Mouse (Mus musculus) gastrocnemius, adult 8-10 months (tissue): ENCODE results near the gene Mcidas. TPM values are rescaled to one million over a fixed set of nuclear protein-coding genes. Genes with fewer than 3 reads are reported as not detected.
"Not testable (repeated sequence)": the region's sequence is repeated elsewhere in the genome, so short reads cannot be mapped to it uniquely, and the experiment has no call there.

Experiments
- DNase-seq, 2 experiments: peaks; one replicate each; pipeline ENCODE4 v3.0.0; 2022; ENCODE audit warnings: low spot score in 2 of 2
- total RNA-seq, 4 experiments: library from RNA; stranded (reverse); gene quantifications; 2 replicates each; pipeline ENCODE4 v1.2.4; 2022

Mcidas gene
- total RNA-seq, 4 experiments from 2014 or later: not detected

DNA sequence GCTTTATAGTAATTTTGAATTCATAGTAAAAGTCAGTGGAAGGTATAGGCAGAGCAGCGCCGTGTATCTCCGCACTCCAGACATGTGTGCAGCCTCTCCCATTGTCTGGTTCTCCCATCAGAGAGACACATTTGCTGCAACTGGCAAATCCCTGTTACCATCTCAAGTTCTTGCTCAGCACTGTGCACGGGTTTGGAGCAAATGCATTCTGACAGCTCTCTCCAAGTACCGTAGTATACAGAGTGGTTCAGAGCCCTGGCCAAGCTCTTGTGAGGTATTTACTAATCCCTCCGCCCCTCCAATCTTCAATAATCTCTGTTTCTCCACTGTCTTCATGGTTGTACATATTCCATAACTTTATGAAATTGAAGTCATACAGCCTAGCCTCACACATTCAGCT lies 19.0 kb downstream of the Mcidas start:
- no peak for DNase-seq

GRCm38 (mm10) chr13:113013174-113013953 lies 19.7 kb downstream of the Mcidas start:
- DNase-seq: not testable (repeated sequence)

DNA sequence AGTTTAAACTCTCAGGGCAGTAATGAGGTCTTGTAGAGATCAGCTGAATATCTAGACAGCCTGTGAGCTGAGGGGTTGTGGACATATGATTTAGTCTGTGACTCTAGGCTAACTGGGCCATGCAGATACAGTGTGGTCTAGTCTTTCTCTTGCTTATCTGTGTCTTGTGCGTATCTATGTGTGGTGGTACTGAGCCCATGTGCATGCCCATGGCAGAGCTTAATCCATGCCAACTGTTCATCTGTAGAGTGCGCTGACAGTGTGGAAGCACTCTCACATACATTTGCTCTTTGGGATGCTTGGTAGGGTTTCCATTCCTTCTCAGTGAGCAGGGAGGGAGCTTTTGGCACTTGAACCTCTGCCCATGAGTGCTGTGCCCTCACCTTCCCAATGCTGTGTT lies 27.9 kb downstream of the Mcidas start:
- DNase-seq: no peak

- DNase-seq: no peak
Observed at GRCm38 (mm10) chr13:113022467-113022866, 28.8 kb downstream of the Mcidas start.

DNA sequence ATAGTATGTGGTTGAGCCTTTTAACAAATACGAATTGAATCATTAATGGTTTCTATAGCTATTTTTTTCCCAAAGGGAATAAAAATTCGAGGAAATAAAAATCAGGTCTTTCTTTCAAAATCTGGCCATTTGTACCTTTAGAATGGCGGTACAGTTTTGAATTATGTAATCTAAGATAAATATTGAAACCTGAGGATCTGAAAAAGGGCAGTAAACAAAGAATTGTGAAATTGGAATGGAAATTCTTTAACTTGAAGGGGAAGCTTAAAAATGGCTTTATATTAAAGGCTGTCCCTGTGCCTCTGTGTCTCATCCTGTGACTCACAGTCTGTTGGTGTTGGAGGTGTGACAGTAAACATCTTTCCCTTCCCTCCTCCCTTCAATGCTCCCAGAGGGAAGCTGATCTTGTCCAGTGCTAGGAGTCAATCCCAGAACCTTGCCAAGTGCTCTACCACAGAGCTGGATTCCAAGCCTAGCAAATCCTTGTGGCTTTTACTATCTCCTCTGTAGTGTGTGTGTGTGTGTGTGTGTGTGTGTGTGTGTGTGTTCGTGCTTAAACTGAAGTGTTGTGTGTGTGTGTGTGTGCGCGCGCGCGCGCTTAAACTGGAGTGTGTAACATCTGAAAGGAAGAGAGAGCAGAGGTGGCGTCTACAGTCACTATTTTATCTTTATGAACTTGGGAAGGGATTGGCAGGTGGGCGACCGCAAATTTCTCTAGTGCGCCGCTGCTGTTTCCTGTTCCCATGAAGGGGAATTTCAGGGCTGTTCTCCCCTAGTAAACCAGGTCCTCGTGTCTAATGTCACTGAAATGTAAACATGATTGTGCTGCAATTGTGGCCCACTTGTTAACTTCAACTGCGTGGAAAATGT lies 29.9 kb downstream of the Mcidas start:
- no peak for DNase-seq

DNA sequence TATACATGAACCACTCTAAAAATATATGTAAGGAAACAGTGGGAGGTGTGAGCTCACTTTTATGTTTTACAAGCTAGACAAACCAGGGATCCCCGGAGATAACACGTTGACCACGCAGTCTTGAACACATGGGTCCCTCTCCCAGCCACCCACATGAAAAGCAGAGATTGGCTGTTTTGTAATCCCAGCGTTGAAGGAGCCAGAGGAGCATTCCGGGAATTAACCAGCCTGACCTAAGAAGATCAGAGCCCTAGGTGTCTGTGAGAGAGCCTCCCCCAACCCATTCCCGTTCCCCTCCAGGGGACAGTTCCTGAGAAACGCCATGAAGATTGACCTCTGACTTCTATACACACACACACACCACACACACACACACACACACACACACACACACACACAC lies 37.7 kb downstream of the Mcidas start:
- DNase-seq: no peak

GRCm38 (mm10) chr13:113031792-113032571 lies 38.3 kb downstream of the Mcidas start:
- no peak for DNase-seq

GRCm38 (mm10) chr13:113032831-113033230 lies 39.2 kb downstream of the Mcidas start:
- DNase-seq: no peak

- no peak for DNase-seq
Observed at GRCm38 (mm10) chr13:113034271-113034886, 40.7 kb downstream of the Mcidas start.

- DNase-seq: peak in 1 of 2 experiments; percentile 5
Observed at GRCm38 (mm10) chr13:113034950-113035421, 41.3 kb downstream of the Mcidas start, which contains the start of gene Cdc20b. Gene Cdc20b (plus strand): TSS chr13:113035111.

DNA sequence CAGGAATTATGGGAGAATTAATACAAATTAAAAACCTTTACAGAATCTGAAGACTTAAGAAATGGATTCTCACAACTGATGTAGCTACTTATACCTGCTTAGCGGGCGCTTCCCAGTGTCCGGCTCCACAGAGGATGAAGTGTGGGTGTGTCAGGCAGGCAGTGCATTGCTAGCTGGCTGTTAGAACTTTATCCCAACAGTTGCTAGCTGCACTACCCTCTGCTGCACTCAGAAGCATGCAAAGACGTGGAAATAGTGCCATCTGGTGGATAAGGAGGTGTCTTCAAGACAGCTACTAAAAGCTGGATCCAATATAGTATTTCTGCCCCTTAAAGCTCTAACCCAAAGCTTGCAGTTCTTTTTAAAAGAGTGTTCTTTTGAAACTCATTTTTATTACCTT lies 42.2 kb downstream of the Mcidas start:
- peak; percentile 19 to 33 for DNase-seq

GRCm38 (mm10) chr13:113044876-113045275 lies 51.2 kb downstream of the Mcidas start:
- no peak for DNase-seq

DNA sequence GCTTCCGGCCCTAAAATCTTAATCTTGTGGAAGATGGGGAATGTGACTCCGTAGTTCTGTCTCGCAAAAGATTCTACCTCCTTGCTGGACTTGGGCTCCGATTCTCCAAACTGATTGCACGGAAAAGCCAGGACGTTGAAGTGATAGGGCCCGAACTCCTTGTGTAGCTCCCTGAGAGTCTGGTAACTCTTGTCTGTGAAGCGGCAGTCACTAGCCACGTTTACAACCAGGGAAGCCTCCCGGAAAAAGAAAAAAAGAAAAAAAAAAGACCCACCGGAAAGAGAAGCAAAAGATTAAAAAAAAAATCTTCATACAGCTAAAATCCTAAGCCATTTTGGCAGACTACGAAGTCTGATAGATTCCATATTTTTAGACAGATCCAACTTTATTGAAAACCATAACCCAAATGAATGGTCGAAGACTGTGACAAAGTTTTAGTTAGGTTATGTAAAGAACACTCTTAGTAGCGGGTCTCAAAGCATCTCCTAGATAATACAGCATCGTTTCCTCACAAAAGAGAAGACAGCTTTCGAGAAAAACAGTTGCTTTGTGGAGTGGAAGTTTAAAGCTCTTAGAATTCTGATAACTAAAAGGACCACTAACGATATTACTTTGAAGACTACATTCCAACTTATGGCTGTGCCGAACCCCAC lies 51.9 kb downstream of the Mcidas start:
- no peak for DNase-seq

GRCm38 (mm10) chr13:113046211-113046883 lies 52.7 kb downstream of the Mcidas start, which contains the start of gene Gpx8:
Gene Gpx8 (minus strand): TSS chr13:113046410.
- DNase-seq: peak in 1 of 2 experiments; percentile 13

- no peak for DNase-seq
Observed at GRCm38 (mm10) chr13:113047018-113047417, 53.4 kb downstream of the Mcidas start.

DNA sequence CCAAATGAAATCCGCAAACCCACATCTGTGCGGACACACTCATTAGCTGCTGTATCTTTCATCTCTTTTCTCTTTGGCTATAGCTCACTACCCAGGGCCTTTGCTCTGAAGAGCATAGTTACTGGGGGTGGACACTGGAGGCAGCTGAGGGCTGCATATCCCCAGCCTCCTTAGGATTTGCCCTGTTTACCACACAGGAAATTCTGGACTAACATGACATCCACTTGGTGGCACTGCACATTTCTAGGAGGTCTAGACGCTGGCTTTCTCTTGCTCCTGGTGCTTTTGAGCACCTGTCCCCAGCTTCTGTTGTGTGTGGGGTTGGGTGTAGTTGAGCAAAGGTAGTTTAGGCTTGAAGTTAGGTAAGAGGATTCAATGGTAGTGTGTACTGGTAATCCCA lies 54.0 kb downstream of the Mcidas start:
- DNase-seq: no peak
